Mouse (Mus musculus) bone marrow macrophage, adult 2 months (primary cell): ENCODE measurements around the gene Fntb. TPM values are rescaled to one million over a fixed set of nuclear protein-coding genes. Genes with fewer than 3 reads are reported as not detected.
"Not testable (repeated sequence)": the region's sequence is repeated elsewhere in the genome, so short reads cannot be mapped to it uniquely, and the experiment has no call there.

Source experiments
- H3K27ac ChIP-seq: 2 replicates; pipeline ENCODE4 v1.5.1; 2012; ENCODE audit warnings: low read depth, low read length; ENCODE audit not compliant: insufficient read depth
- H3K4me1 ChIP-seq: 2 replicates; pipeline ENCODE4 v1.6.1; 2012; ENCODE audit warnings: low read length; ENCODE audit not compliant: control insufficient read depth, insufficient read depth
- H3K4me3 ChIP-seq: 2 replicates; pipeline ENCODE4 v1.5.1; 2012; ENCODE audit warnings: mild to moderate bottlenecking, low read length, moderate library complexity; ENCODE audit not compliant: insufficient read depth
- CTCF ChIP-seq: IDR thresholded peaks from 2 replicates; pipeline ENCODE4 v1.5.1; 2012; ENCODE audit warnings: low read depth, mild to moderate bottlenecking, low read length, moderate library complexity
- POLR2A ChIP-seq: IDR thresholded peaks from 2 replicates; pipeline ENCODE4 v1.6.1; 2012; ENCODE audit warnings: mild to moderate bottlenecking, low read depth, low read length, borderline replicate concordance
- polyA plus RNA-seq: library from polyadenylated mRNA; stranded (reverse); fragments of >200 nt; gene quantifications from 2 replicates; pipeline ENCODE4 v1.2.4, GENCODE M21; 2012; ENCODE audit not compliant: missing spikeins, insufficient read depth, insufficient read length

Gene Fntb
- polyA plus RNA-seq, 1 experiment = 5.5 TPM

- H3K27ac ChIP-seq = no peak overlapping the region
- H3K4me3 ChIP-seq = no peak overlapping the region
- TF ChIP-seq CTCF (peak; percentile 38; the same call in 1 of the 2 replicates), POLR2A (no peak)
- H3K4me1 ChIP-seq = no peaks in the 10 kb centered on the region
Measured at GRCm38 (mm10) chr12:76832704-76833103, 67.3 kb downstream of the Fntb start.

- Histone ChIP-seq H3K4me3 (peak overlapping the region; percentile 89), H3K27ac (peak overlapping the region; percentile 36; the same call in 1 of the 2 replicates)
Measured at GRCm38 (mm10) chr12:76837101-76837843, 71.9 kb downstream of the Fntb start.

GRCm38 (mm10) chr12:76837844-76838650 lies 72.7 kb downstream of the Fntb start:
- TF ChIP-seq POLR2A (no peak), CTCF (no peak)
- Histone ChIP-seq H3K4me1 (peaks cover 6% of the 10 kb centered on the region), H3K4me3 (peak overlapping the region; percentile 89), H3K27ac (peak overlapping the region; percentile 23; the same call in 1 of the 2 replicates)

More at GRCm38 (mm10) chr12:76837101-76837843, 71.9 kb downstream of the Fntb start:
- peaks cover 6% of the 10 kb centered on the region for H3K4me1 ChIP-seq
- peak; percentile 79 for TF ChIP-seq CTCF
- TF ChIP-seq POLR2A = no peak

- Histone ChIP-seq H3K4me3 (no peak overlapping the region), H3K27ac (no peak overlapping the region), H3K4me1 (peaks cover 6% of the 10 kb centered on the region)
- TF ChIP-seq POLR2A (no peak), CTCF (no peak)
Measured at GRCm38 (mm10) chr12:76839298-76839697, 73.9 kb downstream of the Fntb start.

- Histone ChIP-seq H3K4me1 (peaks cover 6% of the 10 kb centered on the region), H3K27ac (no peak overlapping the region)
Measured at GRCm38 (mm10) chr12:76840081-76840480, 74.7 kb downstream of the Fntb start.

GRCm38 (mm10) chr12:76844346-76845061 lies 79.1 kb downstream of the Fntb start:
- Histone ChIP-seq H3K27ac (no peak overlapping the region), H3K4me3 (no peak overlapping the region), H3K4me1 (no peaks in the 10 kb centered on the region)
- no peak for TF ChIP-seq POLR2A
- no peak for TF ChIP-seq CTCF

More at GRCm38 (mm10) chr12:76840081-76840480, 74.7 kb downstream of the Fntb start:
- H3K4me3 ChIP-seq = no peak overlapping the region
- TF ChIP-seq POLR2A (no peak), CTCF (no peak)

GRCm38 (mm10) chr12:76852419-76852818 lies 87.0 kb downstream of the Fntb start:
- TF ChIP-seq POLR2A (no peak), CTCF (no peak)
- no peak overlapping the region for H3K27ac ChIP-seq

GRCm38 (mm10) chr12:76853378-76854142 lies 88.2 kb downstream of the Fntb start:
- Histone ChIP-seq H3K4me1 (peaks cover 17% of the 10 kb centered on the region), H3K27ac (no peak overlapping the region), H3K4me3 (no peak overlapping the region)
- TF ChIP-seq CTCF (no peak), POLR2A (no peak)

More at GRCm38 (mm10) chr12:76852419-76852818, 87.0 kb downstream of the Fntb start:
- H3K4me3 ChIP-seq = no peak overlapping the region
- H3K4me1 ChIP-seq = peaks cover 17% of the 10 kb centered on the region

GRCm38 (mm10) chr12:76857087-76857486 lies 91.7 kb downstream of the Fntb start:
- H3K4me1 ChIP-seq = peaks cover 17% of the 10 kb centered on the region
- TF ChIP-seq CTCF = no peak
- TF ChIP-seq POLR2A = no peak
- no peak overlapping the region for H3K27ac ChIP-seq
- no peak overlapping the region for H3K4me3 ChIP-seq

GRCm38 (mm10) chr12:76858788-76859187 lies 93.4 kb downstream of the Fntb start:
- H3K4me1 ChIP-seq, H3K4me3 ChIP-seq, H3K27ac ChIP-seq: not testable (repeated sequence)
